24 mouse cellular contexts compared by ENCODE assay signal in genomic region chr2:28219625-28220024, GRCm38 (mm10). TPM values are rescaled to one million over a fixed set of nuclear protein-coding genes. Genes with fewer than 3 reads are reported as not detected.
A peak's percentile ranks its signal among the peaks of the same experiment; 100 is the strongest.
DNase-seq lines count a peak whose midpoint lies in the region; ATAC-seq and TF ChIP-seq lines count a peak whose summit lies in the region.
"Had no signal": no experiment of that assay in that cellular context is flagged by ENCODE, and none has a peak within 500 bp of the region (broad histone marks: within the 10 kb centered on the region; RNA-seq: fewer than 3 reads in every experiment).

No protein-coding gene starts in this region.

- no peak overlapping the region for H3K9ac ChIP-seq in heart, embryonic 14.5 days (ENCODE audit: low read length)
- H3K9ac ChIP-seq: embryonic facial prominence, embryonic 13.5 days; forebrain, embryonic 12.5 days; forebrain, embryonic 15.5 days; hindbrain, embryonic 14.5 days had no signal

- 86% methylated on average over 1 of the region's 1 CpGs for WGBS in heart, embryonic 14.5 days

- peak overlapping the region; percentile 20 to 46; a peak in 1 of 4 replicates for H3K27ac ChIP-seq in heart, embryonic 14.5 days (replicated peaks in 1 of 2; ENCODE audit: control insufficient read depth in 1 of 2, insufficient read depth in 1 of 2, low read depth in 2 of 2, low read length in 2 of 2)
- peak overlapping the region; percentile 65 for H3K27ac ChIP-seq in layer of hippocampus, adult 2 months
- H3K27ac ChIP-seq: embryonic facial prominence, embryonic 10.5 days; embryonic facial prominence, embryonic 13.5 days; forebrain, embryonic 12.5 days; forebrain, embryonic 15.5 days; hindbrain, embryonic 14.5 days; hindbrain, postnatal 0 days had no signal

- H3K4me3 ChIP-seq in heart, embryonic 14.5 days (ENCODE audit: control insufficient read depth in 1 of 2, insufficient read depth in 1 of 2, low read depth in 1 of 2, low read length in 2 of 2): no peak overlapping the region
- no peak overlapping the region for H3K4me3 ChIP-seq in layer of hippocampus, adult 2 months
- H3K4me3 ChIP-seq: embryonic facial prominence, embryonic 10.5 days; embryonic facial prominence, embryonic 13.5 days; erythroblast, embryonic 14.5 days; forebrain, embryonic 12.5 days; forebrain, embryonic 15.5 days had no signal

- H3K4me1 ChIP-seq in heart, embryonic 14.5 days (ENCODE audit: control insufficient read depth in 2 of 2, insufficient read depth in 2 of 2, low read length in 2 of 2): peaks cover 13 to 14% of the 10 kb centered on the region in 2 experiments

- no peaks in the 10 kb centered on the region for H3K36me3 ChIP-seq in heart, embryonic 14.5 days (ENCODE audit: control insufficient read depth, insufficient read depth, low read length)

- no peaks in the 10 kb centered on the region for H3K9me3 ChIP-seq in heart, embryonic 14.5 days (ENCODE audit: control insufficient read depth, low read length)
- H3K9me3 ChIP-seq: embryonic facial prominence, embryonic 10.5 days; embryonic facial prominence, embryonic 13.5 days; forebrain, embryonic 12.5 days; forebrain, embryonic 15.5 days had no signal

- no peaks in the 10 kb centered on the region for H3K27me3 ChIP-seq in heart, embryonic 14.5 days (ENCODE audit: control insufficient read depth, insufficient read depth, low read length)
- H3K27me3 ChIP-seq: embryonic facial prominence, embryonic 13.5 days; forebrain, embryonic 12.5 days; forebrain, embryonic 15.5 days had no signal

- intact Hi-C loops in heart, postnatal 10 days (cut with DNase I): no loop called here

- peak; percentile 60 for DNase-seq in cerebellum, adult 11-12 months
- no peak for DNase-seq in cerebellum, postnatal 36 days
- DNase-seq in cerebellum, adult 9-11 months: peak; percentile 60
- no peak for DNase-seq in heart, postnatal 10 days
- no peak for DNase-seq in layer of hippocampus, adult 2 months (ENCODE audit: low spot score in 2 of 2)
- no peak for DNase-seq in layer of hippocampus, postnatal 10 days (ENCODE audit: low spot score in 2 of 2)
- DNase-seq: adrenal gland, adult 8-10 months; adrenal gland, postnatal 25 days; embryo, embryonic 11 days; kidney, adult 18-20 months; kidney, adult 9 months had no signal

- no peak for TF ChIP-seq CTCF in layer of hippocampus, adult 2 months (conservative IDR thresholded peaks at IDR 0.05)

- H3K4me2 ChIP-seq in heart, embryonic 14.5 days (ENCODE audit: low read length): no peak overlapping the region
- H3K4me2 ChIP-seq: embryonic facial prominence, embryonic 13.5 days; forebrain, embryonic 12.5 days; forebrain, embryonic 15.5 days; heart, embryonic 11.5 days; hindbrain, embryonic 14.5 days had no signal

- ATAC-seq in cerebellum, adult (ENCODE audit: insufficient number of reproducible peaks, low FRiP score, low TSS enrichment): no peak
- no peak for ATAC-seq in heart, embryonic 14.5 days (ENCODE audit: insufficient number of reproducible peaks, insufficient read depth, low FRiP score, low read depth)
- ATAC-seq: activated CD4-positive, CD25-positive, alpha-beta regulatory T cell, adult 4 months; forebrain, embryonic 15.5 days; inflammation-experienced regulatory T-cells, adult 6 months; intestine, embryonic 16.5 days had no signal

RNA-seq across cellular contexts. Expression of gene Olfm1, which starts 26.8 kb away (rescaled TPM):
- 9.6 and 11.7 TPM in 2 replicates for polyA plus RNA-seq in heart, embryonic 14.5 days (2014; fragmentation: Nextera tagmentation; extraction: Ambion mirVana)
- total RNA-seq in heart, postnatal 10 days (2021): 1 to 10 TPM; 7.7 to 9.4 TPM
- 1,000 to 10,000 TPM; 1,799 to 1,811 TPM for total RNA-seq in layer of hippocampus, adult 2 months (2021)
- total RNA-seq in layer of hippocampus, postnatal 10 days (2021): 100 to 1,000 TPM; 906 to 941 TPM

Comparison
In these comparisons a context has a peak if more than half of its experiments do, and no peak if none do; other contexts are left out.
1. DNase-seq: peak in cerebellum, adult 11-12 months (single experiment) and cerebellum, adult 9-11 months (single experiment); none in cerebellum, postnatal 36 days (0 of 2), heart, postnatal 10 days (0 of 2), layer of hippocampus, adult 2 months (0 of 2) and layer of hippocampus, postnatal 10 days (0 of 2).
2. RNA of gene Olfm1, which starts 26.8 kb away (total RNA-seq): 1,799 to 1,811 TPM in layer of hippocampus, adult 2 months and 906 to 941 TPM in layer of hippocampus, postnatal 10 days; 7.7 to 9.4 TPM in heart, postnatal 10 days; every median in the first group is over 10 times any median in the second.